Mouse (Mus musculus): ENCODE data around the gene Ihh. TPM values are rescaled to one million over a fixed set of nuclear protein-coding genes. Genes with fewer than 3 reads are reported as not detected.

Gene Ihh
- polyA plus RNA-seq, 1 experiment: 30.3 TPM

DNA sequence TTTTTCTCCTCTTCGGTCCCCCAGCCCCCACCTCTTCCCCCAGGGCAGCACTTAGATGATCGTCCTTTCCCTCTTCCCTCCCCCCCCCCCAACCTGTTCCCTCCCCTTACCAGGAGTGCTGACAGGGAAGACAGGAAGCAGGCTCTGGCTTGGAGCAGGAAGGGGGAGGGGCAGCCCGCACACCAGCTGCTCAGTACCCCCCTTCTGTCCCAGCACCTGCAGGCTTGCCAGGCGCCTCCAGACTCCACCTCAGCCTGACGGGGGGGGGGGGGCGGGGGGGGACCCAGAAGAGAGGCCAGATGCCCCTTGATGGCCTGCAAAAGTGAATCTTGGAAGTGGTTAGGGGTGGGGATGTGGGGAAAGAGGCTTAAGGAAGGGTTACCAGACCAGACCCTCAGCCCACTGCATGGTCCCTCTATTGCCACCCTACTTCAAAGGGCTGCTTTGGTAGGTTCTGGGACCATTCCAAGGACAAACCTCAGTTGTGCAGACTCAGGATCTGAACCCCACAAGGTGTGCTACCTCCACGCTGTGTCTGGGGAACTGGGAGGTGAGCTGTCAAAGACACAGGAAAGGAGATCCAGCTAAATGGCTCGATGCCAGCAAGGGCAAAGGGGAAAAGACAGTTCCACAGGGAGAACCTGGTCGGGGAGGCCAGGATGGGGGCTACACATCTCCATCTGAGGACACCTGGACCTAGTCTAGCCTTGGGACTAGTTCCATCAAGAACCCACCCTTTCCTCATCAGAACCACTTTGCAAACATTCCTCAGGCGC, 52.6 kb downstream of the Ihh start:
- DNase-seq: peak; percentile 32
- whole genome bisulfite sequencing: 13% methylated on average over 9 of the region's 10 CpGs
- TF ChIP-seq POLR2A (IDR thresholded peaks at IDR 0.05; ENCODE audit: low read depth, low read length) (no peak), CTCF (conservative IDR thresholded peaks at IDR 0.05; ENCODE audit: insufficient read depth, insufficient read length, low read depth, low read length) (no peak)
- no peak overlapping the region for H3K4me3 ChIP-seq (ENCODE audit: insufficient read depth, low read depth, low read length)
- H3K36me3 ChIP-seq (ENCODE audit: control insufficient read depth, insufficient read depth, low read length): no peaks in the 10 kb centered on the region
- 0 out of 2 replicates have a peak, but pooled peaks cover 5% of the 10 kb centered on the region for H3K4me1 ChIP-seq (ENCODE audit: control insufficient read depth, insufficient read depth, low read length)
- H3K27me3 ChIP-seq (replicated peaks; ENCODE audit: control insufficient read depth, insufficient read depth, low read length): no peaks in the 10 kb centered on the region
- H3K27ac ChIP-seq (ENCODE audit: insufficient read depth, low read depth, low read length): no peak overlapping the region

DNA sequence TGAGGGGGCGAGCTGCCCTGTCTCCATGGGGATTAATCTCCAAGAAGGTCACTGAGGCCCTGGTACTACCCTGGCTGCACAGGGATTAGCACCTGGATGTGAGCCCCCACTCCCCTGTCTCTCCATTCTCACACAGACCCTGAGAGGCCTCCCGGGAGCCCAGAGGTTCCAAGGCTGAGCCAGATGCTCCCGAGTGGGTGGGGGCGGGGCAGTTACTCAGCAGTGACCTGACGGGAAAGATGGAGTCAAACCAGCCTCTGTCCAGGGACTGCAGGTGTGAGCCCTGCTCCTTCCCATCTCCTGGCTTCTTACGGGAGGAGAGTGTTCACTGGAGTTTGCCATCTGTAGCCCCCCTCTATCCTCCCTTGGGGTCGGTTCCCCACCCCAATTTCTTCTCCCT, 53.5 kb downstream of the Ihh start:
- 16% methylated on average over 7 of the region's 7 CpGs for WGBS
- Histone ChIP-seq H3K4me3 (ENCODE audit: insufficient read depth, low read depth, low read length) (no peak overlapping the region), H3K4me1 (ENCODE audit: control insufficient read depth, insufficient read depth, low read length) (0 out of 2 replicates have a peak, but pooled peaks cover 5% of the 10 kb centered on the region), H3K27me3 (replicated peaks; ENCODE audit: control insufficient read depth, insufficient read depth, low read length) (no peaks in the 10 kb centered on the region), H3K36me3 (ENCODE audit: control insufficient read depth, insufficient read depth, low read length) (no peaks in the 10 kb centered on the region), H3K27ac (ENCODE audit: insufficient read depth, low read depth, low read length) (no peak overlapping the region)
- no peak for TF ChIP-seq POLR2A (IDR thresholded peaks at IDR 0.05; ENCODE audit: low read depth, low read length)
- TF ChIP-seq CTCF (conservative IDR thresholded peaks at IDR 0.05; ENCODE audit: insufficient read depth, insufficient read length, low read depth, low read length): no peak
- DNase-seq: no peak

Other genes starting within 250 kb of the Ihh start
- gene Cyp27a1, start 238.1 kb downstream of the Ihh start, polyA plus RNA-seq (2012; rRNA removed): 31.7 and 34.6 TPM in 2 replicates
- 2.9 TPM in 2 replicates for gene Prkag3, start 202.5 kb downstream of the Ihh start, polyA plus RNA-seq (2012; rRNA removed)
- 0.27 and 0.48 TPM in 2 replicates for gene Wnt6, start 179.8 kb downstream of the Ihh start, polyA plus RNA-seq (2012; rRNA removed)
- gene Wnt10a, start 160.2 kb downstream of the Ihh start, polyA plus RNA-seq (2012; rRNA removed): 1.2 TPM in 2 replicates
- 0.14 and 0.31 TPM in 2 replicates for gene Cdk5r2, start 96.7 kb downstream of the Ihh start, polyA plus RNA-seq (2012; rRNA removed)
- not detected in 2 replicates for gene Fev, start 66.3 kb downstream of the Ihh start, polyA plus RNA-seq (2012; rRNA removed)
- not detected in 2 replicates for gene Cryba2, start 58.5 kb downstream of the Ihh start, polyA plus RNA-seq (2012; rRNA removed)
- gene Cfap65, start 16.1 kb downstream of the Ihh start, polyA plus RNA-seq (2012; rRNA removed): 1.6 and 2.4 TPM in 2 replicates
- 2.9 and 4.2 TPM in 2 replicates for gene Nhej1, start 173.5 kb upstream of the Ihh start, polyA plus RNA-seq (2012; rRNA removed)
- gene Slc23a3, start 182.2 kb upstream of the Ihh start, polyA plus RNA-seq (2012; rRNA removed): 12.8 and 25.2 TPM in 2 replicates
- 67.7 and 70.8 TPM in 2 replicates for gene Cnppd1, start 191.0 kb upstream of the Ihh start, polyA plus RNA-seq (2012; rRNA removed)
- 225 and 237 TPM in 2 replicates for gene Retreg2, start 191.1 kb upstream of the Ihh start, polyA plus RNA-seq (2012; rRNA removed)
- gene Zfand2b, start 217.0 kb upstream of the Ihh start, polyA plus RNA-seq (2012; rRNA removed): 61.6 and 73.7 TPM in 2 replicates
- 41.3 and 47.0 TPM in 2 replicates for gene Abcb6, start 228.7 kb upstream of the Ihh start, polyA plus RNA-seq (2012; rRNA removed)
- 14.5 and 17.0 TPM in 2 replicates for gene Ankzf1, start 240.5 kb upstream of the Ihh start, polyA plus RNA-seq (2012; rRNA removed)
- 67.5 and 86.5 TPM in 2 replicates for gene Atg9a, start 240.5 kb upstream of the Ihh start, polyA plus RNA-seq (2012; rRNA removed)

All from kidney, adult 2 months (tissue).